9 mouse cellular contexts compared by ENCODE assay signal in genomic region chr3:38299236-38299897, GRCm38 (mm10).
A peak's percentile ranks its signal among the peaks of the same experiment; 100 is the strongest.
DNase-seq lines count a peak whose midpoint lies in the region; ATAC-seq and TF ChIP-seq lines count a peak whose summit lies in the region.
"Had no signal": no experiment of that assay in that cellular context is flagged by ENCODE, and none has a peak within 500 bp of the region (broad histone marks: within the 10 kb centered on the region; RNA-seq: fewer than 3 reads in every experiment).

No protein-coding gene starts in this region.

- no peaks in the 10 kb centered on the region for H3K27me3 ChIP-seq in forebrain, postnatal 0 days (ENCODE audit: insufficient read depth, low read length)
- no peaks in the 10 kb centered on the region for H3K27me3 ChIP-seq in limb, embryonic 10.5 days (ENCODE audit: low read depth, poor library complexity, severe bottlenecking)
- H3K27me3 ChIP-seq: embryonic facial prominence, embryonic 13.5 days had no signal

- WGBS in forebrain, postnatal 0 days = 14% methylated on average over 2 of the region's 2 CpGs
- WGBS in limb, embryonic 10.5 days = 43% methylated on average over 2 of the region's 2 CpGs

- no peak overlapping the region for H3K4me3 ChIP-seq in forebrain, postnatal 0 days (ENCODE audit: low read depth, low read length)
- H3K4me3 ChIP-seq in limb, embryonic 10.5 days = no peak overlapping the region
- H3K4me3 ChIP-seq: embryonic facial prominence, embryonic 13.5 days had no signal

- peaks cover 6% of the 10 kb centered on the region; the same call in 1 of the 2 replicates for H3K4me1 ChIP-seq in forebrain, postnatal 0 days (ENCODE audit: insufficient read depth)
- H3K4me1 ChIP-seq in limb, embryonic 10.5 days = peaks cover 16% of the 10 kb centered on the region; the same call in 1 of the 2 replicates

- no peak for TF ChIP-seq CTCF in forebrain, postnatal 0 days (IDR thresholded peaks at IDR 0.05; ENCODE audit: low read depth)

- peak; percentile 97 for ATAC-seq in forebrain, postnatal 0 days

- no peaks in the 10 kb centered on the region for H3K36me3 ChIP-seq in forebrain, postnatal 0 days (ENCODE audit: insufficient read depth)
- no peaks in the 10 kb centered on the region for H3K36me3 ChIP-seq in limb, embryonic 10.5 days
- H3K36me3 ChIP-seq: embryonic facial prominence, embryonic 13.5 days had no signal

- intact Hi-C loops in heart, postnatal 36 days (cut with DNase I) = no loop called here

- H3K4me2 ChIP-seq in forebrain, postnatal 0 days (ENCODE audit: low read depth) = no peak overlapping the region
- H3K4me2 ChIP-seq: embryonic facial prominence, embryonic 13.5 days had no signal

- H3K27ac ChIP-seq in forebrain, postnatal 0 days (ENCODE audit: low read depth, low read length) = peak overlapping the region; percentile 15; the same call in 1 of the 2 replicates
- H3K27ac ChIP-seq in limb, embryonic 10.5 days = 0 out of 2 replicates have a peak overlapping the region, but pooled peaks have one; percentile 25
- H3K27ac ChIP-seq: embryonic facial prominence, embryonic 13.5 days had no signal

- DNase-seq in heart, adult 11 months = peak; percentile 94
- no peak for DNase-seq in heart, postnatal 36 days
- DNase-seq in brain, adult 2 months (ENCODE audit: low read depth, low spot score) = peak; percentile 66
- peak; percentile 71 for DNase-seq in forebrain, postnatal 0 days
- DNase-seq in limb, embryonic 10.5 days (ENCODE audit: low spot score) = no peak
- DNase-seq in skeletal muscle tissue, adult 2 months (ENCODE audit: low read depth, low spot score) = peak; percentile 5
- no peak for DNase-seq in retina, embryonic 14.5 days (ENCODE audit: low spot score)
- DNase-seq in frontal cortex, postnatal 10 days (ENCODE audit: low spot score in 2 of 2) = no peak

- no peak overlapping the region for H3K9ac ChIP-seq in forebrain, postnatal 0 days
- H3K9ac ChIP-seq: embryonic facial prominence, embryonic 13.5 days had no signal

- no peaks in the 10 kb centered on the region for H3K9me3 ChIP-seq in forebrain, postnatal 0 days (ENCODE audit: low read length)
- no peaks in the 10 kb centered on the region for H3K9me3 ChIP-seq in limb, embryonic 10.5 days (replicated peaks)
- H3K9me3 ChIP-seq: embryonic facial prominence, embryonic 13.5 days had no signal

Comparison
In these comparisons a context has a peak if more than half of its experiments do, and no peak if none do; other contexts are left out.
1. DNase-seq: peak in heart, adult 11 months (single experiment), brain, adult 2 months (single experiment), forebrain, postnatal 0 days (single experiment) and skeletal muscle tissue, adult 2 months (single experiment); none in heart, postnatal 36 days (0 of 2), limb, embryonic 10.5 days (single experiment), retina, embryonic 14.5 days (single experiment) and frontal cortex, postnatal 10 days (0 of 2).